Mouse (Mus musculus): ENCODE results near the gene Fank1. TPM values are rescaled to one million over a fixed set of nuclear protein-coding genes. Genes with fewer than 3 reads are reported as not detected.

Gene Fank1
- polyA plus RNA-seq, 1 experiment from 2014 or later: 5.5 TPM

DNA sequence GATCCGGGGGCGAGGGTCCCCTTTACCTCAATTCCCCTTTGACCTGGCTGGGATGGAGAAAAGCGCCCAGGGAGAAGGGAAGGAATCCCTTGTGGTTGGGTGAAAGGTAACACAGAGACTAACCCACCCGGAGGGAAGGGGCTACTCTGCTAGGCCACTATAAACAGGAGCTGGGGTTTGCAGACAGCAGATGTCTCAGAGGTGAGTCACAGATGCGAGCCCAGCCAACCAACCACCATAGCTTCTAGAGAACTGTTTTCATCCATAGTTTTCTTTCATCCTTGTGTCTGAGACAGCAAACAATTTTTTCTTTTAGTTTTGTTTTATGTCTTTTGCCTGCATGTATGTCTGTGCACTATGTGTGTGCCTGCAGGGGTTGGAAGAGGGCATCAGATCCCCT, 23.3 kb downstream of the Fank1 start:
- Histone ChIP-seq H3K4me2 (no peak overlapping the region), H3K9ac (no peak overlapping the region), H3K4me3 (no peak overlapping the region), H3K4me1 (no peaks in the 10 kb centered on the region; the same call in 1 of the 2 replicates), H3K9me3 (no peaks in the 10 kb centered on the region), H3K36me3 (replicated peaks) (no peaks in the 10 kb centered on the region), H3K27me3 (replicated peaks) (no peaks in the 10 kb centered on the region), H3K27ac (no peak overlapping the region)
- WGBS: 79% methylated on average over 5 of the region's 5 CpGs
- no peak for ATAC-seq (replicated peaks)

DNA sequence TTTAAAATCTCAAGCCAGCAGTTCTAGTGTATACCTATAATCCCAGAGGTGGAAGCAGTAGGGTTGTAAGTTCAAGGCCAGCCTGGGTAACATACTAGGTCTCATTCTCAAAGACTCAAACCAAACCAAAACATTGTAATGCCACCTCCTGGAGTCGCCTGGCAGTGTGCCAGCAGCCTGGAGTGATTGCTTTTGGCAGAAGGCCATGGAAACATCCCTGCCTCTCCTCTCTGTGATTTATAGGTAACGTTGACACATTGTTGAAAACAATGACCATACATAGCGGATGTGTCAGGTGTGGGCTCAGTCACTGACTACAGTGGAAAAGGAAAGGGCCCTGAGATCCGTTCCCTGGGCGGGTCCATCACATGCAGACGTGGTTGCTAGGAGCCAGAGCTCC, 25.2 kb downstream of the Fank1 start:
- Histone ChIP-seq H3K9me3 (no peaks in the 10 kb centered on the region), H3K27me3 (replicated peaks) (no peaks in the 10 kb centered on the region), H3K36me3 (replicated peaks) (no peaks in the 10 kb centered on the region), H3K27ac (no peak overlapping the region), H3K4me2 (no peak overlapping the region), H3K4me3 (no peak overlapping the region), H3K4me1 (no peaks in the 10 kb centered on the region; the same call in 1 of the 2 replicates), H3K9ac (no peak overlapping the region)
- WGBS: 65% methylated on average over 6 of the region's 6 CpGs
- ATAC-seq (replicated peaks): no peak

DNA sequence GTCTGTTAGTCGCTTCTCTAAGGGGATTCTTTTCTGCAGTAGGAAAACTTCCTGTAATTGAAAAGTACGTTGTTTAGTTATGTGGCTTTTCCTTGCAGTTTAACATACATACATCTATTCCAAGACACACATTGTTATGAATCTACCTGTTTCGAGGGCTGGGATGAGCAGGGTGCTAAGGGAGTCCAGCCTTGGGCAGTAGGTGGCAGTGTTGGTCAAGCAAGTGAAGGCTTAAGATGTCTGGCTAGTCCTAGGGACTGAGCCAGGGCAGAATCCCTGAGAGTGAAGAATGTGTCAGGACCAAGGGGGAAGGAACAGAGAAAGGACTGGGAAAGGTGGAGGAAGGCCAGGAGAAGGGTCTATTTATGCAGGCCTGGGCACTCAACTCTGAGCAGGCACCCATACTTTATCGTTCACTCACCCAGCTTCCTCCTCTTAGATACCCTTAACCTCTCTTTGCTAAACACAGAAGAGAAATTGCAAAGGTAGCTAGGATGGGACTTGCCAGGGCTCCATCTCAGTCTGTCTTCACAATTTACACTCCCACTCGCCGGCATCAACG, 29.0 kb downstream of the Fank1 start:
- no peak overlapping the region for H3K9ac ChIP-seq
- H3K27me3 ChIP-seq (replicated peaks): no peaks in the 10 kb centered on the region
- no peak overlapping the region for H3K4me3 ChIP-seq
- no peaks in the 10 kb centered on the region for H3K36me3 ChIP-seq (replicated peaks)
- WGBS: 59% methylated on average over 7 of the region's 7 CpGs
- ATAC-seq (replicated peaks): peak; percentile 56; the same call in 1 of the 2 replicates
- no peaks in the 10 kb centered on the region; the same call in 1 of the 2 replicates for H3K4me1 ChIP-seq
- no peak overlapping the region for H3K27ac ChIP-seq
- H3K9me3 ChIP-seq: no peaks in the 10 kb centered on the region
- H3K4me2 ChIP-seq: no peak overlapping the region

DNA sequence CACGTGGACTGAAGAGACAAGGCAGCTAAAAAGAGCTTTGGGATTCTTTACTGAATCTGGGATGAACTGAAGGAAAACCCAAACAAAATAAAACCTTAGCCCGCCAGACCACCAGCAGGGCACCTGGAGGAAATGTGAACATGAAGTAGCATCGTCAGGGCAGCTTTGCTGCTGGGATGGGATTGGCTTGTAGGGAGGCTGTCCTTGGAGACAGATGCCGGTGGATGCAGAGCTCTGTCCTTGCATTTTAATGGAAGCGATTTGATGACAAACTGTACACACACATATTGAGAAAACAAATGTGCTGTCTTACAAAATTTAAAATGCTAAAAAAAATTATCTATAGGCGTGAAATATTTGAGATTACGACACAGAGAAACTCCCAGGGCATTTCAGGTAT, 36.3 kb downstream of the Fank1 start:
- H3K4me1 ChIP-seq: no peaks in the 10 kb centered on the region
- no peaks in the 10 kb centered on the region for H3K36me3 ChIP-seq (replicated peaks)
- H3K9me3 ChIP-seq: no peaks in the 10 kb centered on the region
- H3K9ac ChIP-seq: no peak overlapping the region
- H3K4me2 ChIP-seq: no peak overlapping the region
- no peak for ATAC-seq (replicated peaks)
- H3K27me3 ChIP-seq (replicated peaks): no peaks in the 10 kb centered on the region
- WGBS: 60% methylated on average over 7 of the region's 7 CpGs
- no peak overlapping the region for H3K4me3 ChIP-seq
- H3K27ac ChIP-seq: no peak overlapping the region

DNA sequence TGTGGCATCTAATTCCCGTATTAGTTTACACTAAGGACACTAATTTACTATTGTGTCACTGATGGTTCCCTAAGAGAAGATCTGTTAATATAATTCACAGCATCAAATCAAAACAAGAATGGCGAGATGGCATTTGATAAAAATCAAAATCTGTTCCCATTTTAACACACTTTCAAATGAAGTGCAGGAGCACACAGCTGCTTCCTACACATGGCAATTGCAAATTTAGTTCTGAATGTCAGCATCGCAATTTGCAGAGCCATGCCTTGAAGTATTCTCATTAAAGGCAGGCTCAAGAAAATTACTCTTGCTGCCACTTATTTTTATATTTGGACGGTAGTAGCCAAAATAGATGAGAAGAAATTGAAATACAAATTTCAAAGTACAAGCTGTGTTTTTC, 36.7 kb downstream of the Fank1 start:
- no peak for ATAC-seq (replicated peaks)
- 75% methylated on average over 4 of the region's 4 CpGs for WGBS
- H3K27ac ChIP-seq: no peak overlapping the region

DNA sequence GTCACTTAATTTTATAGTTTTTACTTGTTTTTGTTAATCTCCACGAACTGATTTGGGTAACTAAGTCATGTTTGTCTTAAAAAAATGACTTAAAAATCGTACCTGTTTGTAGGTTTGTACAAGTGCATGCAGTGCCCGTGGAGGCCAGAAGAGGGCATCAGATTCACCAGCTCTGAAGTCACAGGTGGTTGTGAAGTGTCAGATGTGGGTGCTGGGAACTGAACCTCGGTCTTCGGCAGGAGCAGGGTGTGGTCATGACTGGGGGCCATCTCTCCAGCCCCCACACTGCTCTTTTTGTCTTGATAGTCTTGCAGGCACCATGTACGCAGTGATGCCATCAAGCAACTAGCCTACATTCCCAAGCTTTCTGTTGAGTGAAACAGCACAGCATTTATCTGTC, 47.1 kb downstream of the Fank1 start:
- no peaks in the 10 kb centered on the region for H3K4me1 ChIP-seq
- H3K27ac ChIP-seq: no peak overlapping the region
- no peak overlapping the region for H3K9ac ChIP-seq
- ATAC-seq (replicated peaks): no peak
- H3K36me3 ChIP-seq (replicated peaks): no peaks in the 10 kb centered on the region
- WGBS: 86% methylated on average over 6 of the region's 6 CpGs
- no peaks in the 10 kb centered on the region for H3K27me3 ChIP-seq (replicated peaks)
- no peak overlapping the region for H3K4me2 ChIP-seq
- H3K9me3 ChIP-seq: peaks cover 7% of the 10 kb centered on the region; the same call in 1 of the 2 replicates
- no peak overlapping the region for H3K4me3 ChIP-seq

More for the DNA sequence above, 36.7 kb downstream of the Fank1 start:
- no peaks in the 10 kb centered on the region for H3K4me1 ChIP-seq
- H3K9ac ChIP-seq: no peak overlapping the region
- H3K4me3 ChIP-seq: no peak overlapping the region
- no peaks in the 10 kb centered on the region for H3K9me3 ChIP-seq
- H3K36me3 ChIP-seq (replicated peaks): no peaks in the 10 kb centered on the region
- H3K4me2 ChIP-seq: no peak overlapping the region
- H3K27me3 ChIP-seq (replicated peaks): no peaks in the 10 kb centered on the region

DNA sequence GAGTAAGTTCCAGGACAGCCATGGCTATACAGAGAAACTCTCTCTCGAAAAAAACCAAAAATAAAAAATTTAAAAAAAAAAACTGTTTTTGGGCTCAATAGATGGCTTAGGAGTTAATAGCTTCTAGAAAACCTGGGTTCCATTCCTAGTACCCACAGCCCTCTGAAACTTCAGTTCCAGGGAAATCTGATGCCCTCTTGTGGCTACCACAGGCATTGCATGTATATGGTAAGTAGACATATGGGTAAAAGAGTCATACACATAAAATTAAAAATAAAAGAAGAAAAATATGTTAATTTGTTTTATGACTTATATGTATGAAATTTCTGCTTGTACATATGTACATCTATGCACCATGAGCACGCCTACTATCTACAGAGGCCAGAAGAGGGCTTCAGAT, 47.9 kb downstream of the Fank1 start:
- Histone ChIP-seq H3K4me2 (no peak overlapping the region), H3K27ac (no peak overlapping the region), H3K9me3 (peaks cover 7% of the 10 kb centered on the region; the same call in 1 of the 2 replicates), H3K4me3 (no peak overlapping the region), H3K9ac (no peak overlapping the region), H3K4me1 (no peaks in the 10 kb centered on the region), H3K27me3 (replicated peaks) (no peaks in the 10 kb centered on the region), H3K36me3 (replicated peaks) (no peaks in the 10 kb centered on the region)
- 97% methylated on average over 2 of the region's 2 CpGs for WGBS
- no peak for ATAC-seq (replicated peaks)

DNA sequence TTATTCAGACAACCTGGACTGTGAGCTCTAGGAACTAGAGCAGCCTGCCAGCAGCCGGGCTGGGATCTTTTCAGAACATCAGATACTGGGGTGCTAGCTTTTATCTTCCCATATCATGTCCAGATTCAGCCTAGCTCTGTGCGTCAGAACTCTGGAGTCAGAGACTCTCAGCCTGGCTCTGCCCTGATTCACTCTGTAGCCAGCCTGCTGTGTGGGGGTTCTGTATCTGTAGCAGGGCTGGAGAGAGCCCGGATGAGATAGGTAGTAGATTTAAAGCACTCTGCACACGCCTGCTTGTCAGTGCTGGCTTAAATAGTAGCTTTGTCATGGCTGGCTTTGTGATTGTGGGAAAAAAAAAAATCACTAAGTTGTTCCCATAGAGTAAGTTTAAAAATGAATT, 51.9 kb downstream of the Fank1 start:
- H3K4me1 ChIP-seq: no peaks in the 10 kb centered on the region
- H3K9ac ChIP-seq: no peak overlapping the region
- no peaks in the 10 kb centered on the region for H3K36me3 ChIP-seq (replicated peaks)
- H3K4me2 ChIP-seq: no peak overlapping the region
- no peaks in the 10 kb centered on the region for H3K27me3 ChIP-seq (replicated peaks)
- WGBS: 33% methylated on average over 4 of the region's 4 CpGs
- no peaks in the 10 kb centered on the region for H3K9me3 ChIP-seq
- no peak overlapping the region for H3K4me3 ChIP-seq
- H3K27ac ChIP-seq: no peak overlapping the region
- no peak for ATAC-seq (replicated peaks)

DNA sequence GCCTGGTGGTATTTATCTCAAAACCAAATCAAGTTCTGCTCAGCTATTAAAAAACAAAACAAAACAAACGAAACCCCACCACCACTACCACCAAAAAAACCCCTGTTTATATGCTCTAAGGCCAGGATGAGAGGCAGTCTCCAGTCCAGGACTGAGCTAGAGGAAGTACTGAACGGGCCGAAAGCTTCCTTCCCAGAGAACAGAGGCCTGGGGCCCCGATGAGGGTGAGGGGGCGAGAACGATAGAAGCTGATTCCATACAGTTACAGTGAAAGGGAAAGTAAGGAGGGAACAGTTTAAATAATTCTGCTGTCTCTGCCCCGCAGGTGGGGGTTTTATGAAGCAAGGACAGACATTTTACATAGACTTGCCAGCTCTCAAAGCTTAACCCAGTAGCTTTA, 52.9 kb downstream of the Fank1 start:
- no peak overlapping the region for H3K27ac ChIP-seq
- no peaks in the 10 kb centered on the region for H3K27me3 ChIP-seq (replicated peaks)
- no peak for ATAC-seq (replicated peaks)
- H3K9me3 ChIP-seq: no peaks in the 10 kb centered on the region
- no peak overlapping the region for H3K4me2 ChIP-seq
- WGBS: 86% methylated on average over 7 of the region's 7 CpGs
- no peak overlapping the region for H3K4me3 ChIP-seq
- no peaks in the 10 kb centered on the region for H3K4me1 ChIP-seq
- no peak overlapping the region for H3K9ac ChIP-seq
- no peaks in the 10 kb centered on the region for H3K36me3 ChIP-seq (replicated peaks)

DNA sequence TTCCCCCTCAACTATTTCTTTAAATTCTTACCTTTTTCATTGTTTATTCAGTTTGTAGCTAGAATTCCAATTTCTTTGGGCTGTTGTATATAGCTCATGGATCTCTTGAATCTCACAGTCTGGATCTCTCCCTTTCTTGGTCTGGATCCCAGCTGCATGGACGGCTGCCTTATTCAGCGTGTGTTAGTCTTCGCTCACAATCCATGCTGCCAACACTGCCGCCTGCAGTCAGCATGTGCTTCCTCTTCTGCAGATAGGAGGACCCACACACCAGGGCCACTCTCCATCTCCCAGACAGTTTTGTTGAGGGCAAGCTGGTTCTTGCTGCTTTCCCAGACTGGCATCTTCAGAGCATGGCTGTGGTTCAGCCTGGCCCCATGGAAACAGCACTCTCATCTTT, 62.9 kb downstream of the Fank1 start:
- no peak overlapping the region for H3K27ac ChIP-seq
- no peak overlapping the region for H3K9ac ChIP-seq
- no peaks in the 10 kb centered on the region for H3K36me3 ChIP-seq (replicated peaks)
- WGBS: 80% methylated on average over 4 of the region's 4 CpGs
- no peak overlapping the region for H3K4me2 ChIP-seq
- no peaks in the 10 kb centered on the region for H3K27me3 ChIP-seq (replicated peaks)
- H3K9me3 ChIP-seq: no peaks in the 10 kb centered on the region
- no peak for ATAC-seq (replicated peaks)
- H3K4me1 ChIP-seq: no peaks in the 10 kb centered on the region
- no peak overlapping the region for H3K4me3 ChIP-seq

DNA sequence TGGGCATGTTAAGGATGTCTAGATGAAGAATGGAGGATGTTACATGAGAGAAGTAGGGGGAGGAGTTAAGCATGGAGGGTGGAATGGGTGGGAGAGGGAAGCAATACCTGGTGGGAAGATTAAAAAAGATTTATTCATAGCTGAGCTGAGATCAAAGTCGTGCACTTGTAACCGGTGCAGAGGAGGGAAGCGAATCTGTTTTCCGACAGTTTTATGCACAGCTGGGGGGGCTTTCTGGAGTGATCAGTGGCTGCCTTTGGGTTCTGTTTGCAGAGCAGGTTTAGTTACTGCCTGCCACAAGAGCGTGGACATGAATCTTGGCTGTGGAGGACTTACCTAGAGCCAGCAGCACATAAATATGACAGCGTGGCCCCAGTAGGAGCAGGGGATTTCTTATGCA, 65.4 kb downstream of the Fank1 start:
- Histone ChIP-seq H3K27me3 (replicated peaks) (no peaks in the 10 kb centered on the region), H3K4me1 (no peaks in the 10 kb centered on the region), H3K27ac (no peak overlapping the region), H3K4me2 (no peak overlapping the region), H3K36me3 (replicated peaks) (no peaks in the 10 kb centered on the region), H3K4me3 (no peak overlapping the region), H3K9ac (no peak overlapping the region), H3K9me3 (no peaks in the 10 kb centered on the region)
- 54% methylated on average over 6 of the region's 6 CpGs for WGBS
- ATAC-seq (replicated peaks): no peak

DNA sequence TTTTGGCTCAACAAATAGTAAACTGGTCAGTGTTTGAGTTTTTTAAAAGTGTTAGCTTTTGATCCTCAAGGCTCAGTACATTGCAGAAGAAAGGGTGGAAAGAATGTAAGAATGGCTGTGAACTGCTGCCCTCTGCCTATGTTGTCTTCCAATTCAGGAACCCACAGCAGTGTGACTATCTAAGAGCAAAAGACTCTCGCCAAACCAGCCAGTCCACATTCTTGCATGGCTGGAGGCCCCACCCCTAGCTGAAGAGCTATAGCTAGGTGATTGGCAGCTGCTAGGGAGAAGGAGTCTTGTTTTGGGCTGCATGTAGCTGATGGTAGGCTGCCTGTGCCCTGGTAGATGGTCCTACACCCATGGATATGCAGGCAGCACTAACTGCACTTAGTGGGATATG, 70.5 kb downstream of the Fank1 start:
- Histone ChIP-seq H3K9ac (no peak overlapping the region), H3K36me3 (replicated peaks) (no peaks in the 10 kb centered on the region), H3K4me3 (no peak overlapping the region), H3K4me2 (no peak overlapping the region), H3K9me3 (no peaks in the 10 kb centered on the region), H3K27me3 (replicated peaks) (no peaks in the 10 kb centered on the region), H3K4me1 (no peaks in the 10 kb centered on the region), H3K27ac (no peak overlapping the region)
- no peak for ATAC-seq (replicated peaks)
- WGBS: 30% methylated on average over 1 of the region's 1 CpGs

DNA sequence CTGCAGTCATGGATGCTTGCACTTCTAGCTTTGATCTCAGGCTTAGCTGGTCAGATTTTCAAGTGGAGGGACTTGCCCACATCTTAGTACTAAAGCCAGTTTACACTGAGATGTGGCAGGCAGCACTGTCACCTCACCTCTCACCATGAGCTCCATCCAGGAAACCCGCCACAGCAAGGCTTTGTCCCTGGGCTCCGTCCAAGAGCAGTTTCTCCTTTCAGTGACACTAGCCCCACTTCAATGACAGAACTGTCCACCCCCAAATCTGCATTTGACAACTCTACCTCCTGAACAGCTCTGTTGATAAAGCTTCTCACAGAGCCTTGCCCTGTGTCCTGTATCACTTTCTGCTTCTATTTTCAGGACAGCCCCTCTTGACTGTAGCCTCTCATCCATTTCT, 71.5 kb downstream of the Fank1 start:
- no peak overlapping the region for H3K27ac ChIP-seq
- no peaks in the 10 kb centered on the region for H3K36me3 ChIP-seq (replicated peaks)
- no peaks in the 10 kb centered on the region for H3K9me3 ChIP-seq
- WGBS: 58% methylated on average over 2 of the region's 2 CpGs
- H3K27me3 ChIP-seq (replicated peaks): no peaks in the 10 kb centered on the region
- H3K4me3 ChIP-seq: no peak overlapping the region
- H3K4me2 ChIP-seq: no peak overlapping the region
- no peaks in the 10 kb centered on the region for H3K4me1 ChIP-seq
- no peak for ATAC-seq (replicated peaks)
- H3K9ac ChIP-seq: no peak overlapping the region
